Mouse (Mus musculus) left cerebral cortex, postnatal 4 days (tissue): ENCODE measurements around the gene Cetn4. TPM values are rescaled to one million over a fixed set of nuclear protein-coding genes. Genes with fewer than 3 reads are reported as not detected.

ENCODE experiments used
- total RNA-seq, 2 experiments: library from RNA; stranded (reverse); gene quantifications; 2 replicates each; pipeline ENCODE4 v1.2.3; 2021

Gene Cetn4
- total RNA-seq, 2 experiments from 2014 or later: 2.8 to 3.6 TPM

Other genes with a start within 250 kb of the Cetn4 start
- not detected for gene Adad1, start 249.2 kb downstream of the Cetn4 start, total RNA-seq
- not detected for gene Il2, start 186.7 kb downstream of the Cetn4 start, total RNA-seq
- gene Il21, start 80.1 kb downstream of the Cetn4 start, total RNA-seq: not detected
- 1 to 10 TPM; 5.9 to 6.3 TPM for gene Bbs12, start 154 bp downstream of the Cetn4 start, total RNA-seq
- gene Fgf2, start 35.6 kb upstream of the Cetn4 start, total RNA-seq: 1 to 10 TPM; 1.6 to 2.3 TPM
- gene Spata5, start 107.2 kb upstream of the Cetn4 start, total RNA-seq: 10 to 100 TPM; 28.1 to 29.2 TPM
- gene Nudt6, start 107.5 kb upstream of the Cetn4 start, total RNA-seq: 1 to 10 TPM; 5.4 to 6.1 TPM